Mouse (Mus musculus) hindbrain, embryonic 10.5 days (tissue): ENCODE results near the gene Zfp462. TPM values are rescaled to one million over a fixed set of nuclear protein-coding genes. Genes with fewer than 3 reads are reported as not detected.

Experiments
- DNase-seq: peaks from one replicate; pipeline ENCODE4 v3.0.0-alpha.2; 2017; ENCODE audit warnings: low spot score
- H3K27ac ChIP-seq: fragments of 300-500 bp; sonication (generic); 2 replicates; pipeline ENCODE4 v1.5.1; 2016; ENCODE audit warnings: mild to moderate bottlenecking, moderate library complexity
- H3K27me3 ChIP-seq: fragments of 300-500 bp; sonication (generic); 2 replicates; pipeline ENCODE4 v1.6.1; 2016; ENCODE audit warnings: mild to moderate bottlenecking; ENCODE audit not compliant: poor library complexity, insufficient read depth, severe bottlenecking
- H3K36me3 ChIP-seq: fragments of 300-500 bp; sonication (generic); 2 replicates; pipeline ENCODE4 v1.6.1; 2016; ENCODE audit warnings: mild to moderate bottlenecking, moderate library complexity
- H3K4me1 ChIP-seq: fragments of 300-500 bp; sonication (generic); replicated peaks from 2 replicates; pipeline ENCODE4 v1.6.1; 2016; ENCODE audit warnings: mild to moderate bottlenecking
- H3K4me3 ChIP-seq: fragments of 300-500 bp; sonication (generic); 2 replicates; pipeline ENCODE4 v1.5.1; 2016; ENCODE audit warnings: mild to moderate bottlenecking, moderate library complexity
- H3K9me3 ChIP-seq: fragments of 300-500 bp; sonication (generic); 2 replicates; pipeline ENCODE4 v1.6.1; 2016; ENCODE audit warnings: mild to moderate bottlenecking, moderate library complexity
- WGBS: fragments of 180-500 bp; shearing (Covaris S2); methylation state at CpG from one replicate; pipeline ENCODE4 v1.1.7; 2016; 5-methylcytosine and 5-hydroxymethylcytosine counted together
- polyA plus RNA-seq: library from polyadenylated mRNA; unstranded; fragments of >200 nt; fragmentation: Nextera tagmentation; extraction: Ambion mirVana; gene quantifications from 2 replicates; pipeline ENCODE4 v1.2.1, GENCODE M21; 2016

Gene Zfp462
- polyA plus RNA-seq, 1 experiment from 2014 or later = 14.2 TPM

- H3K27ac ChIP-seq = no peak overlapping the region
- H3K36me3 ChIP-seq = peaks cover 97% of the 10 kb centered on the region
- peaks cover 25% of the 10 kb centered on the region for H3K4me1 ChIP-seq
- no peak overlapping the region for H3K4me3 ChIP-seq
- WGBS = 90% methylated on average over 6 of the region's 6 CpGs
- no peak for DNase-seq
- no peaks in the 10 kb centered on the region for H3K27me3 ChIP-seq
- H3K9me3 ChIP-seq = no peaks in the 10 kb centered on the region
Measured at GRCm38 (mm10) chr4:55041106-55041730, 96.4 kb downstream of the Zfp462 start.

- H3K4me3 ChIP-seq = no peak overlapping the region
- DNase-seq = no peak
- 50% methylated on average over 4 of the region's 4 CpGs for WGBS
- no peak overlapping the region for H3K27ac ChIP-seq
- peaks cover 97% of the 10 kb centered on the region for H3K36me3 ChIP-seq
- H3K4me1 ChIP-seq = peaks cover 25% of the 10 kb centered on the region
- H3K27me3 ChIP-seq = no peaks in the 10 kb centered on the region
- H3K9me3 ChIP-seq = no peaks in the 10 kb centered on the region
Measured at GRCm38 (mm10) chr4:55042573-55042972, 97.7 kb downstream of the Zfp462 start.

- Histone ChIP-seq H3K9me3 (no peaks in the 10 kb centered on the region), H3K27me3 (no peaks in the 10 kb centered on the region), H3K36me3 (peaks cover 99% of the 10 kb centered on the region), H3K27ac (no peak overlapping the region), H3K4me3 (no peak overlapping the region), H3K4me1 (peaks cover 5% of the 10 kb centered on the region; the same call in 1 of the 2 replicates)
- WGBS = 90% methylated on average over 7 of the region's 7 CpGs
- no peak for DNase-seq
Measured at GRCm38 (mm10) chr4:55047266-55047665, 102.4 kb downstream of the Zfp462 start.

- peaks cover 99% of the 10 kb centered on the region for H3K36me3 ChIP-seq
- 74% methylated on average over 16 of the region's 16 CpGs for WGBS
- no peaks in the 10 kb centered on the region for H3K4me1 ChIP-seq
- H3K27me3 ChIP-seq = no peaks in the 10 kb centered on the region
- H3K9me3 ChIP-seq = no peaks in the 10 kb centered on the region
- no peak for DNase-seq
- H3K4me3 ChIP-seq = no peak overlapping the region
- peak overlapping the region; percentile 35; the same call in 1 of the 2 replicates for H3K27ac ChIP-seq
Measured at GRCm38 (mm10) chr4:55049938-55050610, 105.2 kb downstream of the Zfp462 start.

- Histone ChIP-seq H3K4me3 (no peak overlapping the region), H3K9me3 (no peaks in the 10 kb centered on the region), H3K4me1 (no peaks in the 10 kb centered on the region), H3K36me3 (peaks cover 100% of the 10 kb centered on the region), H3K27me3 (no peaks in the 10 kb centered on the region), H3K27ac (no peak overlapping the region)
- 86% methylated on average over 4 of the region's 4 CpGs for WGBS
- no peak for DNase-seq
Measured at GRCm38 (mm10) chr4:55051345-55051744, 106.5 kb downstream of the Zfp462 start.

GRCm38 (mm10) chr4:55052686-55053085 lies 107.8 kb downstream of the Zfp462 start:
- H3K4me1 ChIP-seq = no peaks in the 10 kb centered on the region
- peaks cover 98% of the 10 kb centered on the region for H3K36me3 ChIP-seq
- H3K4me3 ChIP-seq = no peak overlapping the region
- no peaks in the 10 kb centered on the region for H3K9me3 ChIP-seq
- no peak for DNase-seq
- no peaks in the 10 kb centered on the region for H3K27me3 ChIP-seq
- no peak overlapping the region for H3K27ac ChIP-seq
- WGBS = 91% methylated on average over 10 of the region's 10 CpGs

- no peak for DNase-seq
- Histone ChIP-seq H3K27me3 (no peaks in the 10 kb centered on the region), H3K36me3 (peaks cover 98% of the 10 kb centered on the region), H3K4me1 (no peaks in the 10 kb centered on the region), H3K9me3 (no peaks in the 10 kb centered on the region), H3K27ac (0 out of 2 replicates have a peak overlapping the region, but pooled peaks have one; percentile 2), H3K4me3 (no peak overlapping the region)
- 87% methylated on average over 10 of the region's 10 CpGs for WGBS
Measured at GRCm38 (mm10) chr4:55057666-55058455, 113.0 kb downstream of the Zfp462 start.

- Histone ChIP-seq H3K27ac (no peak overlapping the region), H3K4me3 (no peak overlapping the region), H3K9me3 (no peaks in the 10 kb centered on the region), H3K27me3 (no peaks in the 10 kb centered on the region), H3K36me3 (peaks cover 98% of the 10 kb centered on the region), H3K4me1 (no peaks in the 10 kb centered on the region)
- 90% methylated on average over 5 of the region's 5 CpGs for WGBS
- no peak for DNase-seq
Measured at GRCm38 (mm10) chr4:55058901-55059300, 114.1 kb downstream of the Zfp462 start.

GRCm38 (mm10) chr4:55066341-55067170 lies 121.7 kb downstream of the Zfp462 start:
- Histone ChIP-seq H3K4me3 (no peak overlapping the region), H3K27ac (0 out of 2 replicates have a peak overlapping the region, but pooled peaks have one; percentile 18), H3K4me1 (no peaks in the 10 kb centered on the region), H3K36me3 (peaks cover 94% of the 10 kb centered on the region), H3K9me3 (no peaks in the 10 kb centered on the region), H3K27me3 (no peaks in the 10 kb centered on the region)
- 76% methylated on average over 17 of the region's 17 CpGs for WGBS
- no peak for DNase-seq

- Histone ChIP-seq H3K27ac (no peak overlapping the region), H3K4me3 (no peak overlapping the region), H3K27me3 (no peaks in the 10 kb centered on the region), H3K4me1 (peaks cover 2% of the 10 kb centered on the region), H3K9me3 (no peaks in the 10 kb centered on the region), H3K36me3 (peaks cover 98% of the 10 kb centered on the region)
- 85% methylated on average over 5 of the region's 5 CpGs for WGBS
- no peak for DNase-seq
Measured at GRCm38 (mm10) chr4:55071535-55071934, 126.7 kb downstream of the Zfp462 start.

- WGBS = 61% methylated on average over 11 of the region's 11 CpGs
- Histone ChIP-seq H3K27me3 (no peaks in the 10 kb centered on the region), H3K4me3 (no peak overlapping the region), H3K36me3 (peaks cover 99% of the 10 kb centered on the region), H3K9me3 (no peaks in the 10 kb centered on the region), H3K4me1 (peaks cover 18% of the 10 kb centered on the region), H3K27ac (peak overlapping the region; percentile 80)
- no peak for DNase-seq
Measured at GRCm38 (mm10) chr4:55077133-55077889, 132.5 kb downstream of the Zfp462 start.
